Mouse (Mus musculus) gastrocnemius, postnatal 4 days (tissue): ENCODE data around the gene Erbb2. TPM values are rescaled to one million over a fixed set of nuclear protein-coding genes. Genes with fewer than 3 reads are reported as not detected.
A peak's percentile ranks its signal among the peaks of the same experiment; 100 is the strongest.

Source experiments
- DNase-seq, 2 experiments: peaks; one replicate each; pipeline ENCODE4 v3.0.0; 2021 to 2022; ENCODE audit warnings: low spot score in 2 of 2, mixed read lengths in 2 of 2
- total RNA-seq, 2 experiments: library from RNA; stranded (reverse); gene quantifications; 2 replicates each; pipeline ENCODE4 v1.2.3; 2021

Gene Erbb2
- total RNA-seq, 2 experiments from 2014 or later = 19.6 to 23.5 TPM

GRCm38 (mm10) chr11:98456545-98456944 lies 44.3 kb downstream of the Erbb2 start:
- no peak for DNase-seq

DNA sequence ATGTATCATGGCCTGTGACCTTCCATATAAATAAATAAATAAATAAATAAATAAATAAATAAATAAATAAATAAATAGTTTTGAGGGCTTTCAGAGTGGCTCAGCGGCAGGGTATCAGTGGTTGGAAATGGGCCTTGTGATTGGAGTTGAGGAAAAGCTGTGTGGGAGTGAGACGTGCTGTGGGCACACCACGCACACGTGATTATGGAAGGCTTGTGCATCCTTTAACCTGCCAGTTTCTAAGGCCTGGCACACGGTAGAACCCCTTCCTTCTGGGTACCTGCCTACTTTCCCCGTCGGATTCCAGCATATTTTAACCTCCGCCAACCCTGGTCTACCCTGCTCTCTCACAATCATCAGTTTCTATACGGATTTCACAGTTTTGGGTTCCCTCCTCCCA lies 44.7 kb downstream of the Erbb2 start:
- no peak for DNase-seq

DNA sequence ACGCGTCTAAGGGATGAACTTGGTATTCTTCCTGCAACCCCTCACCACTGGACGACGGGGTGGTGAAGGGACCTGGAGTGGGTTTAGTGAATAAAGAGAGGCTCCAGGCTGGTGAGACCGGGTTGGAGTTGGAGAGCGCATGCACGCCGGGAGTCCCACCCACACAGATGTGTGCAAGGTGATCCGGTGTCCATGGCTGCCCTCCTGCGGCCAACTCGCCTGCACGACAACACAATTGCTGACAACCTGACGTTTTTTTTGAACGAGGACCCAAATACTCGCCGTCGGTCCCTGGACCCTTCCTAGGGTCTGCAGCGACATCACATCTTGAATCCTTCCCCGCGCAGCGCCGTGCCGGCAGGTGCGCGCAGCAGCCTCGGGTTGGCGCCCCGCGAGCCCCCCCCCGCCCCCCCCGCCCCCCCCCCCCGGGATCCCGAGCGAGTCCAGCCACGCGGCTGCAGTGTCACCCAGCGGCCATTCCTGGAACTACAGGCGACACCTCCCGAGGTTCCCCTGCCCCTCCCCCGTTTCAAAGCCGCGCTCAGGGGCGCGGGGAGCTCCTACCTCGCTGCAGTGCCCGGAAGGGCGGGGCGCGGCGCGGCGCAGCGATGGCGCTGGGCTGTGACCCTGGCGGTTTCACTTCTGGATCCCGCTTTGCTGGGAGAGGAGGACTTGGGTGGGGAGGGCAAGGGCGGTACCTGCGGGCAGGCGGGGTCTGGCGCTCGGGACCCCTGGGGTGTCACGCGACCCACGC lies 45.3 kb downstream of the Erbb2 start:
- peak; percentile 73 to 83 for DNase-seq

DNA sequence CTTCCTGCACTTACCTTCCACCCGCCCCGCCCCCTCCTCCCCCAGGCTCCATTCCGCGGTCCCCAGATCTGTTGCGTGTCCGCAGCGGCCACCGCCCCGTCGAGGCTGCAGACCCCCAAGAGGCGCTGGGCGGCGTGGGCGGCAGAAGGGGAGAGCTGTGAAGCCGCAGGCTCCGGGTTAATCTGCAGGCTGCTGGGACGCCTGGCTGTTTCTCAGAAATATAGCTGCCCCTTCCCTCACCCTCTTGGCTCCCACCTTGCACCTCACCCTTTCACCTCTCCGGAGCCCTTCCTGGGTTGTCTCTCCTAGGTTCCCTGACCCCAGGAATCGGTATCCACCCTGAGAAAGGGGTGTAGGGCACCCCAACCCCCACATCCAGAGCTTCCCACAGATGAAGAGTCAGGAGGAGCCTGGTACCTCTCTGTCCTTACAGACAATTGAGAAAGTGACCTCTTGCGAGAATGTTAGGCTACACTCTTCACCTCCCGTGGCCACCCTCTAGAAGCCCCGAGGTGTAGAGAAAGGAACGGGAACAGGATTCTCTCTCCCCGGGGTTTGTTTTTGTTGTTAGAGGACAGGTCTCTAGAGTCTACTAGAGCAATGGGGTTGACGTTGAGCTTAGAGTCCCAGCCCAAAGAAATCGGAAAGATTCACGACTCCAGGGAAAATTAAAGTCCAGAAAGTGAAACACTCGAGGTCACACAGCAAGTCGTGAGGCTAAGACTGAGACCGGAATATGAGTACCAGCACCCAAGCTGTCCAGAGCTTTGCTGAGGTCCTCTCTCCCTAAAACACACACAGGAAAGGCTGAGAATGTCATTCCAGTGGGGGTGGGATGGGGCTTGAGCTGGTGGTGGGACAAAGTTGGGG lies 46.1 kb downstream of the Erbb2 start:
- no peak for DNase-seq

- no peak for DNase-seq
These were observed 46.9 kb downstream of the Erbb2 start for GRCm38 (mm10) chr11:98459071-98459741.

GRCm38 (mm10) chr11:98459860-98460259 lies 47.6 kb downstream of the Erbb2 start:
- DNase-seq = no peak

DNA sequence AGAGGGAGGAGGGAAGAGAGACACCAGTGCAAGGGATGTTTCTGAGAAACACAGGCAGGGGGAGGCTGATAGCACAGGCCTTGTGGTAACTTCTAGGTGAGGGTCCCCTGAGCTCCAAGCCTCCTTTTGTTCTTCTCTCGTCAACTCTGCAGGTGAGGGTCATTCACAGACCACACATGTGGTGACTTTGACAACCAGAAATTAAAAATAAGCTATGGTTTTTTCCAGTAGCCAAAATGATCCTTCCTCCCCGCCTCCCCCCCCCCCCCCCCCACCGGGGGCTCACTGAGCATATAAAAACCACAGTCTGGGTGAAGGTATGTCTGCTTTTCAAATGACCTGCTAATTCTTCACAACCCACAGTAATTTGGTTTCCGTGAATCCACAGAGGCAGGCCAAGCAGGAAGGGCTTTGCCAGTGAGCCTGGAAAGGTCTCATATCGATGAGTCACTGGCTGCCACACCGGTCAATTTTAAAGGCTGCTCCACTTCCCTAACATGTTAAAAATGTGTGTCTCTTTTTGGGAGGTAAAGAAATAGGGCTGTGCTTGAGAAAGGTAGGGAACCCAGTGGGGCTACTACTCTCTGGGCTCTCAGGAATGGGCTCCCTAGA lies 48.9 kb downstream of the Erbb2 start:
- DNase-seq = no peak

GRCm38 (mm10) chr11:98462255-98462654 lies 50.0 kb downstream of the Erbb2 start:
- no peak for DNase-seq

DNA sequence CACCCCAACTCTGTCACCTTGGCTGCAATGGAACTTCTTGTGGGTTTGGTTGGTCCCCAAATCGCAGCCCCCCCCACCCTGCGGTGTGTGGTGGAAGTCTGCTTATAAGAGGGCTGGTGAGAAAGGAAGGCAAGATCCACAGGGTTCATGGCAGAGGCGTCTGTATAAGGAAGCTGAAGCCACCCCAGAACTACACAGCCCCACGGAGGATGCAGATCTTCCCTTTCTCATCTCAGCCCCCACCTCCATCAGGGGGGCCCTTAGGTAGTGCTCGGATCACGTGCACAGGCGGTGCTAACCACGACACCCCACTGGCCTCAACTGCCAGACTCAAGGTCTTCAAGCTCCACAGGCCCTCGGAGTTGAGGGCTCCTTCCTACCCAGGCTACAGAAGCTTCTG lies 51.6 kb downstream of the Erbb2 start:
- DNase-seq = no peak

DNA sequence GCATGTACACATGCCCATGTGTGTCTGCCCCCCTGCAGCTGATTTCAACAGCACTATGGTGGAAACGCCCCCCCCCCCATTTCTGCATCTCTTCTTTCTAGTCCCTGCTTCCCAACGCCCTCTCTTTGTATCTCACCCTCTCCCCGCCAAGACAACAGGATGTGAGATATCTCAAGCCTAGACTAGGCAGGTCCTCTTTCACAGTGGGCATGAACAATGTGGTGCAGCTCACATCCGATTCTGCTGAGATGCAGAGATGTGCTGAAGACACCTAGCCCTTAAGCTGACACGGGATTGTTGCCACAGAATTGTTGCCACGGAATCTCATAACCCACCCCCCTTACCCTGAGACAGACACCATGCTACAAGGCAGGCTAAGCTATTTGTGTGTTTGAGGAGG lies 52.2 kb downstream of the Erbb2 start:
- DNase-seq = no peak

- no peak for DNase-seq
These were observed 57.8 kb downstream of the Erbb2 start for GRCm38 (mm10) chr11:98469761-98470714.

DNA sequence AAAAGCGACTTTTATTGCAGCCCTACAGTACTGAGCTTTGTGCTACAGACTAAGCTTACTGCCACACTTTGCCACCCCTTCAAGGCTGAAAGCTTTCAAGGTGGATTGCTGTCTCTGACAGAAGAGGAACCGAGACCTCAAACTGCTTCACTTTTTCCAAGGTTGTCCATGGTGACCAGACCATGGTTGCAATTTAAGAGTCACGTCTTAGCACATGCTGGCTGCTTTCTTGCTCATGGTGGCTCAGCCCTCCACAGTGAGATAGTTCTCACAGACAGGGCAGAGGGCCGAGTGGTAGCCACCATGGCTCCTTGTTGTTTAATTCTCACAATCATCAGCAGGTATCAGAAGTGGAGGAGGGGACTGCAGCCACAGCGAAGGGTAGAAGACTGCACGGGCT lies 58.5 kb downstream of the Erbb2 start:
- DNase-seq = no peak

DNA sequence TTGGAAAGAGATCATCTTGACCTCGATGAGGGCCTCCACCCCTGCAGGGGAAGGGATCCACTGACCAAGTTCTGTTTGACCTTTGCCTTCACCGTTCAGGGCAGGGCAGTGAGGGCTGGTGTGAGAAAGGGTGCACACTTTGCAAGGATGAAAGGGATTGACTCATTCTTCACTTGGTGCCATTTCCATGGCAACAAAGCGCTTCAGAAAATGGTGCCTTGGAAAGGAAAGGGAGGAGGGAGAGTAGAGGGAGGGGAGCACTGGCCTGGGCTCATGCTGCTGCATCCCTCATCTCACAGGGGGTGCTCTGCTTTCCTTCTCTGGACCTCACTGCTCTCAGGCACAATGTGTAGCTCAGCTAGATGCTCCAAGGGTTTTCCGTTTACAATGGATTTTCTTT lies 60.4 kb downstream of the Erbb2 start:
- DNase-seq = no peak

- no peak for DNase-seq
These were observed 61.7 kb downstream of the Erbb2 start for GRCm38 (mm10) chr11:98473916-98474479.

- no peak for DNase-seq
These were observed 62.7 kb downstream of the Erbb2 start for GRCm38 (mm10) chr11:98474967-98475366.

DNA sequence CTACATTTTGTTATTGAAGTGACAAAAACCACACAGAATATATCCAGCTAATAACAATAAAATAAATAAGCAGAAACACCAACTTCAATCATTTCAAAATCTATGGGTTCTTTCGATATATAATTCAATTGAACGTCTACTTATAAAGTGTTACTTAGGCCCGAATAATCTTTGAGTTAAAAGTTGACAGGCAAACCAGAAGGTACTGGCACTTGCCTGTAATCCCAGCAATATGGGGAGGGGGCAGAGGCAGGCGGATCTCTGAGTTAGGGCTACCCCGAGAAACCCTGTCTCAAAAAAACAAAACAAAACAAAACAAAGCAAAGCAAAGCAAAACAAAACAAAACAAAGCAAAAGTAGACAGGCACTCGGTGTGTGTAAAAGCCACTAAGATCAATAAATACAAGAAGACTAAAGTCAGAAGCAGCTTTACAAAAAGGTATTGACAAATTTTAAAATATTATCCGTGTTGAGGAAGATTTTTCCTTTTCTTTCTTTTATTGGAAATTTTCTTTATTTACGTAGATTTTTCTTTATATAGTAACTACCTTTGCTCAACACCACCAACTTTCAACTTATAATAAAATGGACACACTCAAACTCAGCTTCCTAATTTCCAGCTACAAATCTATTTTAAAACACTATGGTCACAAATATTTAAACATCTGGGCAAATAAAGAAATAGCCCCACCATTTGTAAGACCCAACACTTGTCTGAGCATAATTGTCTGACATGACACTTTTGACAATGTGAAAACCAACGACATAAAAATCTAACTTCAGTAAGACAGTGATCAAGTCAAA lies 63.6 kb downstream of the Erbb2 start:
- no peak for DNase-seq

GRCm38 (mm10) chr11:98476434-98476807 lies 64.2 kb downstream of the Erbb2 start:
- DNase-seq = no peak

- DNase-seq = no peak
These were observed 64.9 kb downstream of the Erbb2 start for GRCm38 (mm10) chr11:98477011-98477701.
